Mouse (Mus musculus): ENCODE data around the gene Tbc1d1.

- no peak for TF ChIP-seq CTCF (IDR thresholded peaks at IDR 0.05; ENCODE audit: low read depth)
- TF ChIP-seq EP300 (optimal IDR thresholded peaks at IDR 0.05) = no peak
Measured at GRCm38 (mm10) chr5:64254988-64255387, 98.9 kb downstream of the Tbc1d1 start.
